Comparison of ENCODE assay signal across 31 mouse cellular contexts in genomic region chr14:20828524-20828923, GRCm38 (mm10). TPM values are rescaled to one million over a fixed set of nuclear protein-coding genes. Genes with fewer than 3 reads are reported as not detected.
DNase-seq lines count a peak whose midpoint lies in the region; ATAC-seq and TF ChIP-seq lines count a peak whose summit lies in the region.
"Had no signal": no experiment of that assay in that cellular context is flagged by ENCODE, and none has a peak within 500 bp of the region (broad histone marks: within the 10 kb centered on the region; RNA-seq: fewer than 3 reads in every experiment).

No protein-coding gene starts in this region.

- H3K4me1 ChIP-seq in liver, adult 2 months (ENCODE audit: control insufficient read depth, insufficient read depth, low read length), result no peaks in the 10 kb centered on the region
- peaks cover 4% of the 10 kb centered on the region; the same call in 1 of the 2 replicates for H3K4me1 ChIP-seq in liver, embryonic 12.5 days
- peaks cover 3% of the 10 kb centered on the region; the same call in 1 of the 2 replicates for H3K4me1 ChIP-seq in heart, adult 2 months (ENCODE audit: control insufficient read depth, insufficient read depth, low read length)
- H3K4me1 ChIP-seq in hindbrain, embryonic 10.5 days (replicated peaks), result no peaks in the 10 kb centered on the region
- H3K4me1 ChIP-seq: forebrain, embryonic 13.5 days; midbrain, embryonic 13.5 days; neural tube, embryonic 15.5 days had no signal

- no peak for ATAC-seq in liver, embryonic 12.5 days
- peak; percentile 54 for ATAC-seq in activated CD4-positive, CD25-positive, alpha-beta regulatory T cell, adult 4 months
- ATAC-seq: forebrain, embryonic 13.5 days; liver, postnatal 0 days; midbrain, embryonic 13.5 days; Patski had no signal

- no peak overlapping the region for H3K4me3 ChIP-seq in liver, adult 2 months (ENCODE audit: insufficient read depth, low read depth, low read length)
- no peak overlapping the region for H3K4me3 ChIP-seq in liver, embryonic 12.5 days
- no peak overlapping the region for H3K4me3 ChIP-seq in macrophage (ENCODE audit: inconsistent target)
- no peak overlapping the region for H3K4me3 ChIP-seq in heart, adult 2 months
- H3K4me3 ChIP-seq in hindbrain, embryonic 10.5 days, result no peak overlapping the region
- H3K4me3 ChIP-seq: embryonic facial prominence, embryonic 10.5 days; embryonic facial prominence, embryonic 15.5 days; forebrain, embryonic 13.5 days; heart, embryonic 12.5 days; midbrain, embryonic 13.5 days; neural tube, embryonic 15.5 days had no signal

- TF ChIP-seq POLR2A in liver, adult 2 months (IDR thresholded peaks at IDR 0.05; ENCODE audit: extremely low read depth, insufficient read depth, low read length), result no peak
- no peak for TF ChIP-seq POLR2A in heart, adult 2 months (IDR thresholded peaks at IDR 0.05; ENCODE audit: insufficient read depth, low read depth, low read length)

- WGBS in liver, adult 2 months, result 83% methylated on average over 3 of the region's 3 CpGs
- WGBS in liver, embryonic 12.5 days (ENCODE audit: insufficient replicate concordance), result 71% methylated on average over 3 of the region's 3 CpGs
- 69% methylated on average over 3 of the region's 3 CpGs for WGBS in macrophage (ENCODE audit: missing documents)
- WGBS in heart, adult 2 months, result 87% methylated on average over 3 of the region's 3 CpGs
- 87% methylated on average over 3 of the region's 3 CpGs for WGBS in hindbrain, embryonic 10.5 days

- no peak overlapping the region for H3K4me2 ChIP-seq in liver, embryonic 12.5 days
- H3K4me2 ChIP-seq: embryonic facial prominence, embryonic 15.5 days; forebrain, embryonic 13.5 days; heart, embryonic 12.5 days; hindbrain, embryonic 14.5 days; midbrain, embryonic 13.5 days; neural tube, embryonic 15.5 days had no signal

- no peak overlapping the region for H3K9ac ChIP-seq in liver, adult 2 months (ENCODE audit: low read depth, low read length)
- H3K9ac ChIP-seq in liver, embryonic 12.5 days, result no peak overlapping the region
- H3K9ac ChIP-seq in heart, adult 2 months (ENCODE audit: low read depth, low read length), result no peak overlapping the region
- H3K9ac ChIP-seq: embryonic facial prominence, embryonic 15.5 days; forebrain, embryonic 13.5 days; heart, embryonic 12.5 days; hindbrain, embryonic 14.5 days; liver, postnatal 0 days; midbrain, embryonic 13.5 days; neural tube, embryonic 15.5 days had no signal

- no peaks in the 10 kb centered on the region for H3K36me3 ChIP-seq in liver, adult 2 months (ENCODE audit: control insufficient read depth, insufficient read depth, low read length)
- no peaks in the 10 kb centered on the region for H3K36me3 ChIP-seq in liver, embryonic 12.5 days
- no peaks in the 10 kb centered on the region for H3K36me3 ChIP-seq in macrophage (ENCODE audit: inconsistent target)
- H3K36me3 ChIP-seq in heart, adult 2 months (ENCODE audit: control insufficient read depth, insufficient read depth, low read length), result no peaks in the 10 kb centered on the region
- H3K36me3 ChIP-seq in hindbrain, embryonic 10.5 days, result no peaks in the 10 kb centered on the region
- H3K36me3 ChIP-seq: embryonic facial prominence, embryonic 10.5 days; embryonic facial prominence, embryonic 15.5 days; heart, embryonic 12.5 days; midbrain, embryonic 13.5 days; neural tube, embryonic 15.5 days had no signal

- no peaks in the 10 kb centered on the region for H3K79me2 ChIP-seq in liver, adult 2 months (ENCODE audit: control insufficient read depth, insufficient read depth, low read length)
- no peaks in the 10 kb centered on the region for H3K79me2 ChIP-seq in macrophage (ENCODE audit: inconsistent target)
- H3K79me2 ChIP-seq in heart, adult 2 months (replicated peaks; ENCODE audit: control insufficient read depth, insufficient read depth, low read length), result no peaks in the 10 kb centered on the region

- H3K27me3 ChIP-seq in liver, adult 2 months (ENCODE audit: control insufficient read depth, insufficient read depth, low read length), result no peaks in the 10 kb centered on the region
- H3K27me3 ChIP-seq in liver, embryonic 12.5 days (replicated peaks), result 0 out of 2 replicates have a peak, but pooled peaks cover 2% of the 10 kb centered on the region
- no peaks in the 10 kb centered on the region for H3K27me3 ChIP-seq in heart, adult 2 months (ENCODE audit: control insufficient read depth, insufficient read depth, low read length)
- no peaks in the 10 kb centered on the region for H3K27me3 ChIP-seq in hindbrain, embryonic 10.5 days (ENCODE audit: insufficient read depth, poor library complexity, severe bottlenecking)
- H3K27me3 ChIP-seq: embryonic facial prominence, embryonic 15.5 days; forebrain, embryonic 13.5 days; heart, embryonic 12.5 days; midbrain, embryonic 13.5 days; neural tube, embryonic 15.5 days; Patski had no signal

- intact Hi-C loops in heart, adult 2 months (cut with DNase I), result no loop called here

- H3K27ac ChIP-seq in liver, adult 2 months (replicated peaks; ENCODE audit: insufficient read depth, low read depth, low read length), result 0 out of 2 replicates have a peak overlapping the region, but pooled peaks have one; percentile 17
- no peak overlapping the region for H3K27ac ChIP-seq in liver, embryonic 12.5 days
- H3K27ac ChIP-seq in macrophage, result peak overlapping the region; percentile 98
- H3K27ac ChIP-seq in heart, adult 2 months, result no peak overlapping the region; the same call in 1 of the 2 replicates
- no peak overlapping the region for H3K27ac ChIP-seq in hindbrain, embryonic 10.5 days
- H3K27ac ChIP-seq: embryonic facial prominence, embryonic 10.5 days; embryonic facial prominence, embryonic 15.5 days; forebrain, embryonic 13.5 days; hindbrain, embryonic 14.5 days; midbrain, embryonic 13.5 days; neural tube, embryonic 15.5 days had no signal

- no peak for DNase-seq in liver, adult 2 months (ENCODE audit: extremely low read depth, low read depth, low spot score)
- peak; percentile 7 to 8 for DNase-seq in B cell, adult 2 months
- DNase-seq in layer of hippocampus, adult 11-12 months (ENCODE audit: low spot score), result no peak
- DNase-seq in heart, adult 2 months, result no peak
- no peak for DNase-seq in hindbrain, embryonic 10.5 days (ENCODE audit: low spot score)
- DNase-seq: adrenal gland, postnatal 14 days; cerebellum, adult 18-20 months; cerebellum, postnatal 25 days; gastrocnemius, postnatal 36 days; heart, adult 18-20 months; heart, postnatal 4 days; kidney, adult 11 months; kidney, postnatal 14 days; liver, postnatal 0 days; lung, postnatal 36 days; right cerebral cortex, adult 18-20 months; spleen, adult 18-20 months; thymus, postnatal 14 days had no signal

- H3K9me3 ChIP-seq in liver, embryonic 12.5 days (replicated peaks), result no peaks in the 10 kb centered on the region
- H3K9me3 ChIP-seq in hindbrain, embryonic 10.5 days, result no peaks in the 10 kb centered on the region
- H3K9me3 ChIP-seq: embryonic facial prominence, embryonic 10.5 days; embryonic facial prominence, embryonic 15.5 days; forebrain, embryonic 13.5 days; heart, embryonic 12.5 days; midbrain, embryonic 13.5 days; neural tube, embryonic 15.5 days had no signal

- no peak for TF ChIP-seq CTCF in liver, adult 2 months (IDR thresholded peaks at IDR 0.05; ENCODE audit: low read depth, low read length)
- no peak for TF ChIP-seq CTCF in heart, adult 2 months (IDR thresholded peaks at IDR 0.05)

- TF ChIP-seq EP300 in heart, adult 2 months (IDR thresholded peaks at IDR 0.05; ENCODE audit: insufficient read depth, low read depth, low read length), result no peak

RNA-seq across cellular contexts. Expression of gene Plau, which starts 7.9 kb away (rescaled TPM):
- 1.2 and 2.1 TPM in 2 replicates for total RNA-seq in liver, adult 2 months (2014; rRNA removed)
- 0.19 and 0.57 TPM in 2 replicates for polyA plus RNA-seq in liver, adult 2 months (2012; rRNA removed)
- polyA plus RNA-seq in liver, embryonic 12.5 days (2016; fragmentation: Nextera tagmentation; extraction: Ambion mirVana), result 0.49 TPM in 2 replicates
- not detected for polyA plus RNA-seq in activated CD4-positive, CD25-positive, alpha-beta regulatory T cell, adult 4 months (2017; shearing (Covaris generic))
- 100 to 1,000 TPM in 7 of 26 experiments, 10 to 100 TPM in 18, 1 to 10 TPM in 1; 9.6 to 345 (median 38.2) TPM for total RNA-seq in macrophage (2018; cell fraction: chromatin; rRNA removed)
- 100 to 1,000 TPM in 7 of 26 experiments, 10 to 100 TPM in 19; 41.3 to 309 (median 83.1) TPM for total RNA-seq in macrophage (2018; cell fraction: cytosol; rRNA removed)
- 100 to 1,000 TPM in 13 of 26 experiments, 10 to 100 TPM in 13; 32.6 to 727 (median 100) TPM for total RNA-seq in macrophage (2018; cell fraction: nucleus; rRNA removed)
- polyA plus RNA-seq in macrophage (2018), result 44.2 to 693 TPM (median 52.7 TPM) in 3 replicates
- 1 to 10 TPM; 3.4 to 6.2 TPM for total RNA-seq in heart, adult 2 months (2021)
- 1.8 and 3.5 TPM in 2 replicates for polyA plus RNA-seq in heart, adult 2 months (2012; rRNA removed)
- 0.47 and 0.52 TPM in 2 replicates for polyA plus RNA-seq in hindbrain, embryonic 10.5 days (2016; fragmentation: Nextera tagmentation; extraction: Ambion mirVana)
- total RNA-seq: MEL; monocyte, adult 5-6 weeks had no signal

RNA-seq across cellular contexts. Expression of gene Camk2g, which starts 34.6 kb away (rescaled TPM):
- 7.9 and 9.9 TPM in 2 replicates for total RNA-seq in liver, adult 2 months (2014; rRNA removed)
- 5.0 and 7.9 TPM in 2 replicates for polyA plus RNA-seq in liver, adult 2 months (2012; rRNA removed)
- 13.2 and 15.6 TPM in 2 replicates for polyA plus RNA-seq in liver, embryonic 12.5 days (2016; fragmentation: Nextera tagmentation; extraction: Ambion mirVana)
- polyA plus RNA-seq in activated CD4-positive, CD25-positive, alpha-beta regulatory T cell, adult 4 months (2017; shearing (Covaris generic)), result 10 to 100 TPM; 21.9 to 29.4 TPM
- 100 to 1,000 TPM in 3 of 26 experiments, 10 to 100 TPM in 23; 14.3 to 109 (median 64.6) TPM for total RNA-seq in macrophage (2018; cell fraction: chromatin; rRNA removed)
- 10 to 100 TPM in 19 of 26 experiments, 1 to 10 TPM in 7; 4.5 to 18.4 (median 13.5) TPM for total RNA-seq in macrophage (2018; cell fraction: cytosol; rRNA removed)
- total RNA-seq in macrophage (2018; cell fraction: nucleus; rRNA removed), result 10 to 100 TPM in 25 of 26 experiments, 1 to 10 TPM in 1; 7.4 to 72.9 (median 29.9) TPM
- 12.2 to 24.7 TPM (median 16.2 TPM) in 3 replicates for polyA plus RNA-seq in macrophage (2018)
- 10 to 100 TPM; 36.8 to 41.0 TPM for total RNA-seq in heart, adult 2 months (2021)
- 37.0 and 54.6 TPM in 2 replicates for polyA plus RNA-seq in heart, adult 2 months (2012; rRNA removed)
- polyA plus RNA-seq in hindbrain, embryonic 10.5 days (2016; fragmentation: Nextera tagmentation; extraction: Ambion mirVana), result 38.2 and 48.8 TPM in 2 replicates

Comparison
In these comparisons a context has a peak if more than half of its experiments do, and no peak if none do; other contexts are left out.
1. H3K27ac ChIP-seq: peak in liver, adult 2 months (single experiment) and macrophage (single experiment); none in liver, embryonic 12.5 days (single experiment), heart, adult 2 months (single experiment) and hindbrain, embryonic 10.5 days (single experiment).
2. DNase-seq: peak in B cell, adult 2 months (2 of 2); none in liver, adult 2 months (single experiment), layer of hippocampus, adult 11-12 months (single experiment), heart, adult 2 months (0 of 2) and hindbrain, embryonic 10.5 days (single experiment).